8 mouse cellular contexts compared by ENCODE assay signal in genomic region chr9:41612802-41613550, GRCm38 (mm10).
DNase-seq lines count a peak whose midpoint lies in the region; ATAC-seq and TF ChIP-seq lines count a peak whose summit lies in the region.

No protein-coding gene starts in this region.

- H3K9ac ChIP-seq in neural tube, embryonic 11.5 days (ENCODE audit: low read length): no peak overlapping the region; the same call in 1 of the 2 replicates
- peak overlapping the region; percentile 33 for H3K9ac ChIP-seq in midbrain, embryonic 11.5 days (ENCODE audit: low read length)

- 0 out of 2 replicates have a peak, but pooled peaks cover 3% of the 10 kb centered on the region for H3K27me3 ChIP-seq in neural tube, embryonic 11.5 days (ENCODE audit: control insufficient read depth, insufficient read depth, low read length)
- H3K27me3 ChIP-seq in midbrain, embryonic 11.5 days (ENCODE audit: control insufficient read depth, insufficient read depth, low read length): no peaks in the 10 kb centered on the region

- no peak overlapping the region for H3K27ac ChIP-seq in gastrocnemius, adult 2 months
- H3K27ac ChIP-seq in neural tube, embryonic 11.5 days (ENCODE audit: low read depth, low read length): peak overlapping the region; percentile 79
- H3K27ac ChIP-seq in midbrain, embryonic 11.5 days (ENCODE audit: low read depth, low read length): peak overlapping the region; percentile 82

- peak overlapping the region; percentile 21 for H3K4me2 ChIP-seq in neural tube, embryonic 11.5 days (ENCODE audit: low read depth)
- H3K4me2 ChIP-seq in midbrain, embryonic 11.5 days: peak overlapping the region; percentile 33

- no peak for TF ChIP-seq CTCF in gastrocnemius, adult 2 months (IDR thresholded peaks at IDR 0.05)

- intact Hi-C loops in gastrocnemius, adult 2 months (cut with DNase I): no loop called here

- no peaks in the 10 kb centered on the region for H3K36me3 ChIP-seq in neural tube, embryonic 11.5 days (ENCODE audit: control insufficient read depth, insufficient read depth, low read length)
- no peaks in the 10 kb centered on the region for H3K36me3 ChIP-seq in midbrain, embryonic 11.5 days (ENCODE audit: control insufficient read depth, insufficient read depth, low read length)

- peaks cover 31% of the 10 kb centered on the region for H3K4me1 ChIP-seq in neural tube, embryonic 11.5 days (ENCODE audit: control insufficient read depth, insufficient read depth, low read length)
- H3K4me1 ChIP-seq in midbrain, embryonic 11.5 days (ENCODE audit: control insufficient read depth, insufficient read depth, low read length): peaks cover 39% of the 10 kb centered on the region

- 50% methylated on average over 14 of the region's 14 CpGs for WGBS in neural tube, embryonic 11.5 days
- 26% methylated on average over 14 of the region's 14 CpGs for WGBS in midbrain, embryonic 11.5 days

- no peak for DNase-seq in gastrocnemius, adult 2 months
- no peak for DNase-seq in gastrocnemius, postnatal 4 days (ENCODE audit: low spot score in 2 of 2)
- no peak for DNase-seq in neural tube, embryonic 11.5 days (ENCODE audit: low spot score)
- DNase-seq in neural tube, embryonic 10.5 days (ENCODE audit: extremely low spot score, low spot score): no peak
- peak; percentile 91 for DNase-seq in midbrain, embryonic 11.5 days (ENCODE audit: low spot score, missing footprints)
- DNase-seq in right cerebral cortex, postnatal 36 days (ENCODE audit: low spot score in 2 of 2): no peak
- no peak for DNase-seq in layer of hippocampus, adult 8-10 months (ENCODE audit: low spot score in 2 of 2)
- DNase-seq in frontal cortex, postnatal 10 days (ENCODE audit: low spot score in 2 of 2): no peak

- no peaks in the 10 kb centered on the region for H3K9me3 ChIP-seq in neural tube, embryonic 11.5 days (ENCODE audit: control insufficient read depth, low read length)
- H3K9me3 ChIP-seq in midbrain, embryonic 11.5 days (ENCODE audit: control insufficient read depth, low read length): no peaks in the 10 kb centered on the region

- 0 out of 2 replicates have a peak, but pooled peaks have one; percentile 24 for ATAC-seq in neural tube, embryonic 11.5 days (ENCODE audit: insufficient read depth, low FRiP score, low TSS enrichment)
- ATAC-seq in midbrain, embryonic 11.5 days (ENCODE audit: low FRiP score): no peak

- H3K4me3 ChIP-seq in gastrocnemius, adult 2 months: peak overlapping the region; percentile 57
- no peak overlapping the region for H3K4me3 ChIP-seq in neural tube, embryonic 11.5 days (ENCODE audit: low read depth, low read length)
- H3K4me3 ChIP-seq in midbrain, embryonic 11.5 days (ENCODE audit: low read depth, low read length): no peak overlapping the region
